Mouse (Mus musculus): ENCODE measurements at regions not wholly inside any gene's neighbourhood (a gene's known extent, or its start where the extent isn't known, plus 50 kb on each side); places are given as distances from the start of the nearest gene placed in this dataset.

- TF ChIP-seq POLR2A (IDR thresholded peaks at IDR 0.05; ENCODE audit: low read depth, low read length) (no peak), CTCF (IDR thresholded peaks at IDR 0.05; ENCODE audit: extremely low read depth, insufficient read depth, insufficient read length, insufficient replicate concordance) (no peak)
Measured at GRCm38 (mm10) chr5:118392932-118393487, 148.0 kb downstream of the 2410131K14Rik start.
